Mouse (Mus musculus): ENCODE data around the gene Asz1.

Gene Asz1

GRCm38 (mm10) chr6:18007356-18007755 is 101.5 kb downstream of the Asz1 start:
- DNase-seq (ENCODE audit: low read depth, low spot score): no peak

GRCm38 (mm10) chr6:18002065-18002464 is 106.8 kb downstream of the Asz1 start:
- no peak for DNase-seq (ENCODE audit: low read depth, low spot score)
